Mouse (Mus musculus) monocyte, adult 2 months (primary cell): ENCODE data around the gene Riox1.
"Not testable (repeated sequence)": the region's sequence is repeated elsewhere in the genome, so short reads cannot be mapped to it uniquely, and the experiment has no call there.

Source experiments
- DNase-seq, 2 experiments: peaks; one replicate each; pipeline ENCODE4 v3.0.0; 2022; ENCODE audit warnings: low spot score in 2 of 2, low read depth in 1 of 2

Riox1 gene

GRCm38 (mm10) chr12:83949776-83950492 is 474 bp upstream of the Riox1 start:
- no peak for DNase-seq

GRCm38 (mm10) chr12:83950840-83951701 is 663 bp downstream of the Riox1 start:
- no peak for DNase-seq

GRCm38 (mm10) chr12:83951711-83952575 is 1.5 kb downstream of the Riox1 start:
- no peak for DNase-seq

GRCm38 (mm10) chr12:83958278-83958677 is 7.9 kb downstream of the Riox1 start:
- DNase-seq = no peak

- no peak for DNase-seq
Observed at GRCm38 (mm10) chr12:83965235-83965634, 14.8 kb downstream of the Riox1 start.

- no peak for DNase-seq
Observed at GRCm38 (mm10) chr12:83972117-83972516, 21.7 kb downstream of the Riox1 start.

GRCm38 (mm10) chr12:83978862-83979261 is 28.5 kb downstream of the Riox1 start:
- no peak for DNase-seq

GRCm38 (mm10) chr12:83981615-83982014 is 31.2 kb downstream of the Riox1 start:
- DNase-seq = no peak

GRCm38 (mm10) chr12:83984752-83985151 is 34.3 kb downstream of the Riox1 start, which contains the start of gene Heatr4:
Heatr4 (minus strand) TSS chr12:83984852.
- no peak for DNase-seq

- no peak for DNase-seq
Observed at GRCm38 (mm10) chr12:83987242-83987582, 36.8 kb downstream of the Riox1 start.

- DNase-seq = peak; percentile 52 to 70
Observed at GRCm38 (mm10) chr12:83987583-83988441, 37.4 kb downstream of the Riox1 start, which contains the start of gene Acot2. Acot2 (plus strand) TSS chr12:83987861.

GRCm38 (mm10) chr12:83988483-83988882 is 38.1 kb downstream of the Riox1 start:
- DNase-seq = no peak

GRCm38 (mm10) chr12:83989378-83989777 is 39.0 kb downstream of the Riox1 start:
- DNase-seq = no peak

GRCm38 (mm10) chr12:83997221-83997620 is 46.8 kb downstream of the Riox1 start:
- no peak for DNase-seq

- DNase-seq = no peak
Observed at GRCm38 (mm10) chr12:83998341-83999107, 48.1 kb downstream of the Riox1 start.

- not testable (repeated sequence) for DNase-seq
Observed at GRCm38 (mm10) chr12:83999237-83999636, 48.8 kb downstream of the Riox1 start.

- DNase-seq = no peak
Observed at GRCm38 (mm10) chr12:84000418-84000817, 50.0 kb downstream of the Riox1 start.
